ENCODE assay signal across 8 mouse cellular contexts in genomic region chr11:49243727-49244594, GRCm38 (mm10). TPM values are rescaled to one million over a fixed set of nuclear protein-coding genes. Genes with fewer than 3 reads are reported as not detected.
A peak's percentile ranks its signal among the peaks of the same experiment; 100 is the strongest.
DNase-seq lines count a peak whose midpoint lies in the region; ATAC-seq lines count a peak whose summit lies in the region.

Gene Mgat1, plus strand, starts transcription at chr11:49244191.

- peak; percentile 99 for ATAC-seq in hindbrain, embryonic 12.5 days (ENCODE audit: low FRiP score)

- under 1% methylated on average over 55 of the region's 60 CpGs for WGBS in hindbrain, embryonic 12.5 days

- peaks cover 22% of the 10 kb centered on the region for H3K4me1 ChIP-seq in hindbrain, embryonic 12.5 days

- peak within 1 kb of the TSS; percentile 75 for H3K9ac ChIP-seq in hindbrain, embryonic 12.5 days

- peak within 1 kb of the TSS; percentile 65 for H3K4me2 ChIP-seq in hindbrain, embryonic 12.5 days (replicated peaks)

- peak within 1 kb of the TSS; percentile 95 for H3K27ac ChIP-seq in hindbrain, embryonic 12.5 days

- peak within 1 kb of the TSS; percentile 59 for H3K4me3 ChIP-seq in hindbrain, embryonic 12.5 days

- H3K9me3 ChIP-seq in hindbrain, embryonic 12.5 days (replicated peaks): no peaks in the 10 kb centered on the region

- peak; percentile 98 for DNase-seq in NIH3T3 (ENCODE audit: low read depth)
- DNase-seq in cerebellum, adult 9-11 months: peak; percentile 91
- DNase-seq in frontal cortex, postnatal 10 days (ENCODE audit: low spot score in 2 of 2): peak; percentile 88 to 92
- peak; percentile 89 for DNase-seq in layer of hippocampus, postnatal 36 days
- DNase-seq in lung, postnatal 36 days: peak; percentile 97
- peak; percentile 98 for DNase-seq in retina, postnatal 1 day
- DNase-seq in urinary bladder, adult 18-20 months (ENCODE audit: low spot score in 2 of 2): peak; percentile 83 to 91

- no peaks in the 10 kb centered on the region for H3K27me3 ChIP-seq in hindbrain, embryonic 12.5 days

- no peaks in the 10 kb centered on the region for H3K36me3 ChIP-seq in hindbrain, embryonic 12.5 days

RNA-seq across cellular contexts. Expression of gene Mgat1, which starts in this region (rescaled TPM):
- polyA plus RNA-seq in hindbrain, embryonic 12.5 days (2016; fragmentation: Nextera tagmentation; extraction: Ambion mirVana): 42.5 and 43.2 TPM in 2 replicates
- 10 to 100 TPM; 52.0 to 54.4 TPM for total RNA-seq in layer of hippocampus, postnatal 36 days (2021)

Comparison
In these comparisons a context has a peak if more than half of its experiments do, and no peak if none do; other contexts are left out.
1. Peak in every context shown above with its lines: DNase-seq, ATAC-seq, H3K4me3 ChIP-seq and H3K27ac ChIP-seq.